Comparison of ENCODE assay signal across 10 mouse cellular contexts in genomic region chr1:89940961-89941524, GRCm38 (mm10). TPM values are rescaled to one million over a fixed set of nuclear protein-coding genes. Genes with fewer than 3 reads are reported as not detected.
DNase-seq lines count a peak whose midpoint lies in the region; ATAC-seq and TF ChIP-seq lines count a peak whose summit lies in the region.
"Had no signal": no experiment of that assay in that cellular context is flagged by ENCODE, and none has a peak within 500 bp of the region (broad histone marks: within the 10 kb centered on the region; RNA-seq: fewer than 3 reads in every experiment).

No protein-coding gene starts in this region.

- H3K36me3 ChIP-seq in heart, embryonic 12.5 days, result no peaks in the 10 kb centered on the region
- H3K36me3 ChIP-seq in E14TG2a.4 (ENCODE audit: insufficient read depth, low read length), result no peaks in the 10 kb centered on the region
- H3K36me3 ChIP-seq in hindbrain, embryonic 11.5 days (ENCODE audit: control insufficient read depth, insufficient read depth, low read length), result no peaks in the 10 kb centered on the region
- H3K36me3 ChIP-seq in midbrain, embryonic 13.5 days, result no peaks in the 10 kb centered on the region
- no peaks in the 10 kb centered on the region for H3K36me3 ChIP-seq in intestine, embryonic 16.5 days (ENCODE audit: control insufficient read depth, insufficient read depth, low read length)
- H3K36me3 ChIP-seq: limb, embryonic 12.5 days had no signal

- no peaks in the 10 kb centered on the region for H3K9me3 ChIP-seq in heart, embryonic 12.5 days (replicated peaks)
- no peaks in the 10 kb centered on the region for H3K9me3 ChIP-seq in E14TG2a.4 (ENCODE audit: low read length)
- H3K9me3 ChIP-seq in hindbrain, embryonic 11.5 days (ENCODE audit: control insufficient read depth, low read length), result no peaks in the 10 kb centered on the region
- no peaks in the 10 kb centered on the region; the same call in 1 of the 2 replicates for H3K9me3 ChIP-seq in midbrain, embryonic 13.5 days
- no peaks in the 10 kb centered on the region for H3K9me3 ChIP-seq in intestine, embryonic 16.5 days (ENCODE audit: control insufficient read depth, low read length)
- H3K9me3 ChIP-seq: limb, embryonic 12.5 days had no signal

- DNase-seq in heart, postnatal 36 days, result no peak
- DNase-seq in hindbrain, embryonic 11.5 days (ENCODE audit: low spot score), result peak; percentile 48
- no peak for DNase-seq in testis, postnatal 14 days (ENCODE audit: low spot score)

- no peak for ATAC-seq in heart, embryonic 12.5 days (ENCODE audit: insufficient number of reproducible peaks, low FRiP score)
- ATAC-seq in hindbrain, embryonic 11.5 days (ENCODE audit: low FRiP score), result no peak
- ATAC-seq in midbrain, embryonic 13.5 days, result no peak
- no peak for ATAC-seq in intestine, embryonic 16.5 days
- ATAC-seq: activated CD4-positive, CD25-positive, alpha-beta regulatory T cell, adult 4 months; inflammation-experienced regulatory T-cells, adult 6 months had no signal

- H3K4me3 ChIP-seq in heart, embryonic 12.5 days, result no peak overlapping the region; the same call in 1 of the 2 replicates
- H3K4me3 ChIP-seq in E14TG2a.4 (replicated peaks; ENCODE audit: low read length), result peak overlapping the region; percentile 78
- H3K4me3 ChIP-seq in hindbrain, embryonic 11.5 days (ENCODE audit: low read depth, low read length), result 0 out of 2 replicates have a peak overlapping the region, but pooled peaks have one; percentile 34
- H3K4me3 ChIP-seq in midbrain, embryonic 13.5 days (replicated peaks), result peak overlapping the region; percentile 37
- no peak overlapping the region for H3K4me3 ChIP-seq in intestine, embryonic 16.5 days (ENCODE audit: low read length)

- H3K4me2 ChIP-seq in heart, embryonic 12.5 days, result peak overlapping the region; percentile 67
- peak overlapping the region; percentile 92; the same call in 1 of the 2 replicates for H3K4me2 ChIP-seq in hindbrain, embryonic 11.5 days (replicated peaks; ENCODE audit: low read depth, low read length)
- peak overlapping the region; percentile 65 for H3K4me2 ChIP-seq in midbrain, embryonic 13.5 days (replicated peaks)
- no peak overlapping the region for H3K4me2 ChIP-seq in intestine, embryonic 16.5 days (ENCODE audit: low read depth, low read length)

- H3K27me3 ChIP-seq in heart, embryonic 12.5 days (replicated peaks), result peaks cover 80% of the 10 kb centered on the region
- peaks cover 65% of the 10 kb centered on the region for H3K27me3 ChIP-seq in E14TG2a.4 (ENCODE audit: insufficient read depth, low read length)
- peaks cover 48% of the 10 kb centered on the region for H3K27me3 ChIP-seq in hindbrain, embryonic 11.5 days (ENCODE audit: control insufficient read depth, insufficient read depth, low read length)
- H3K27me3 ChIP-seq in midbrain, embryonic 13.5 days, result peaks cover 86% of the 10 kb centered on the region
- peaks cover 73% of the 10 kb centered on the region for H3K27me3 ChIP-seq in intestine, embryonic 16.5 days (replicated peaks; ENCODE audit: control insufficient read depth, insufficient read depth, low read length)

- no peak for TF ChIP-seq CTCF in E14TG2a.4 (conservative IDR thresholded peaks at IDR 0.05; ENCODE audit: low read length)

- WGBS in heart, embryonic 12.5 days, result 19% methylated on average over 15 of the region's 15 CpGs
- 9% methylated on average over 15 of the region's 15 CpGs for WGBS in hindbrain, embryonic 11.5 days
- WGBS in midbrain, embryonic 13.5 days, result 5% methylated on average over 15 of the region's 15 CpGs
- 16% methylated on average over 15 of the region's 15 CpGs for WGBS in intestine, embryonic 16.5 days

- peaks cover 8% of the 10 kb centered on the region for H3K4me1 ChIP-seq in heart, embryonic 12.5 days (replicated peaks)
- H3K4me1 ChIP-seq in E14TG2a.4 (replicated peaks; ENCODE audit: low read depth, low read length), result peaks cover 64% of the 10 kb centered on the region
- peaks cover 3% of the 10 kb centered on the region for H3K4me1 ChIP-seq in hindbrain, embryonic 11.5 days (replicated peaks; ENCODE audit: control insufficient read depth, insufficient read depth, low read length)
- peaks cover 21% of the 10 kb centered on the region for H3K4me1 ChIP-seq in midbrain, embryonic 13.5 days (replicated peaks)
- peaks cover 11% of the 10 kb centered on the region for H3K4me1 ChIP-seq in intestine, embryonic 16.5 days (ENCODE audit: control insufficient read depth, insufficient read depth, low read length)

- no peak overlapping the region for H3K9ac ChIP-seq in heart, embryonic 12.5 days
- no peak overlapping the region for H3K9ac ChIP-seq in hindbrain, embryonic 11.5 days (ENCODE audit: low read depth, low read length)
- H3K9ac ChIP-seq in midbrain, embryonic 13.5 days (replicated peaks), result no peak overlapping the region
- no peak overlapping the region for H3K9ac ChIP-seq in intestine, embryonic 16.5 days (ENCODE audit: low read depth, low read length)

- intact Hi-C loops in heart, postnatal 36 days (cut with DNase I), result loop anchor here (10.0 kb wide), 2 partner anchors 416 to 706 kb away; no protein-coding TSS in a partner anchor

- H3K27ac ChIP-seq in heart, embryonic 12.5 days (ENCODE audit: poor library complexity, severe bottlenecking), result no peak overlapping the region
- no peak overlapping the region; the same call in 1 of the 2 replicates for H3K27ac ChIP-seq in hindbrain, embryonic 11.5 days (ENCODE audit: low read depth, low read length)
- no peak overlapping the region for H3K27ac ChIP-seq in midbrain, embryonic 13.5 days
- H3K27ac ChIP-seq in intestine, embryonic 16.5 days (ENCODE audit: low read length), result no peak overlapping the region
- H3K27ac ChIP-seq: limb, embryonic 12.5 days had no signal

RNA-seq across cellular contexts. Expression of gene Gbx2, which starts 10.1 kb away (rescaled TPM):
- 0.18 TPM in 1 of 2 replicates, not detected in the other for polyA plus RNA-seq in heart, embryonic 12.5 days (2016; fragmentation: Nextera tagmentation; extraction: Ambion mirVana)
- total RNA-seq in heart, postnatal 36 days (2021), result not detected
- polyA plus RNA-seq in hindbrain, embryonic 11.5 days (2014; fragmentation: Nextera tagmentation; extraction: Ambion mirVana), result 30.0 and 36.2 TPM in 2 replicates
- polyA plus RNA-seq in midbrain, embryonic 13.5 days (2015; fragmentation: Nextera tagmentation; extraction: Ambion mirVana), result 33.3 and 72.3 TPM in 2 replicates
- polyA plus RNA-seq in intestine, embryonic 16.5 days (2015; fragmentation: Nextera tagmentation; extraction: Ambion mirVana), result 0.07 and 0.09 TPM in 2 replicates
- polyA plus RNA-seq: activated CD4-positive, CD25-positive, alpha-beta regulatory T cell, adult 4 months; inflammation-experienced regulatory T-cells, adult 6 months; limb, embryonic 12.5 days had no signal

Comparison
In these comparisons a context has a peak if more than half of its experiments do, and no peak if none do; other contexts are left out.
1. H3K4me3 ChIP-seq: peak in E14TG2a.4 (single experiment), hindbrain, embryonic 11.5 days (single experiment) and midbrain, embryonic 13.5 days (single experiment); none in heart, embryonic 12.5 days (single experiment) and intestine, embryonic 16.5 days (single experiment).
2. RNA of gene Gbx2, which starts 10.1 kb away (polyA plus RNA-seq): 33.3 to 72.3 TPM in midbrain, embryonic 13.5 days and 30.0 to 36.2 TPM in hindbrain, embryonic 11.5 days; 0.18 TPM in heart, embryonic 12.5 days and 0.07 to 0.09 TPM in intestine, embryonic 16.5 days; every median in the first group is over 10 times any median in the second.